Mouse (Mus musculus) forebrain, embryonic 14.5 days (tissue): Measurements from ENCODE around the gene Lat2. TPM values are rescaled to one million over a fixed set of nuclear protein-coding genes. Genes with fewer than 3 reads are reported as not detected.
A peak's percentile ranks its signal among the peaks of the same experiment; 100 is the strongest.
"Not testable (repeated sequence)": the region's sequence is repeated elsewhere in the genome, so short reads cannot be mapped to it uniquely, and the experiment has no call there.

Experiments
- ATAC-seq: fragments of 200-750 bp; cut with Nextera tagmentation; 2 replicates; pipeline ENCODE4 v1.8.0; 2017; ENCODE audit warnings: mild to moderate bottlenecking, moderate library complexity
- DNase-seq: peaks from one replicate; pipeline ENCODE4 v3.0.0-alpha.2; 2015; ENCODE audit warnings: low spot score
- H3K27ac ChIP-seq: fragments of 300-500 bp; sonication (generic); 2 replicates; pipeline ENCODE4 v1.5.1; 2014; ENCODE audit warnings: low read depth, mild to moderate bottlenecking, control low read depth, low read length, moderate library complexity
- H3K27me3 ChIP-seq: fragments of 300-500 bp; sonication (generic); replicated peaks from 2 replicates; pipeline ENCODE4 v1.6.1; 2014; ENCODE audit warnings: low read length, control low read depth, mixed read lengths; ENCODE audit not compliant: control insufficient read depth, insufficient read depth
- H3K36me3 ChIP-seq: fragments of 300-500 bp; sonication (generic); 2 replicates; pipeline ENCODE4 v1.6.1; 2014; ENCODE audit warnings: low read length, control low read depth; ENCODE audit not compliant: control insufficient read depth, insufficient read depth
- H3K4me1 ChIP-seq: fragments of 300-500 bp; sonication (generic); 2 replicates; pipeline ENCODE4 v1.6.1; 2014; ENCODE audit warnings: antibody characterized with exemption, low read length, control low read depth; ENCODE audit not compliant: control insufficient read depth, insufficient read depth
- H3K4me2 ChIP-seq: fragments of 300-500 bp; sonication (generic); 2 replicates; pipeline ENCODE4 v1.6.1; 2014; ENCODE audit warnings: mild to moderate bottlenecking, control low read depth, low read length
- H3K4me3 ChIP-seq: fragments of 300-500 bp; sonication (generic); 2 replicates; pipeline ENCODE4 v1.5.1; 2014; ENCODE audit warnings: low read depth, low read length, control low read depth
- H3K9ac ChIP-seq: fragments of 300-500 bp; sonication (generic); 2 replicates; pipeline ENCODE4 v1.6.1; 2014; ENCODE audit warnings: mild to moderate bottlenecking, low read length, control low read depth, moderate library complexity
- H3K9me3 ChIP-seq: fragments of 300-500 bp; sonication (generic); replicated peaks from 2 replicates; pipeline ENCODE4 v1.6.1; 2016; ENCODE audit warnings: low read length, control low read depth, mixed read lengths; ENCODE audit not compliant: control insufficient read depth
- WGBS: fragments of 180-500 bp; shearing (Covaris S2); extraction: QIAGEN DNeasy Blood & Tissue Kit; methylation state at CpG from one replicate; pipeline ENCODE4 v1.1.7; 2014; 5-methylcytosine and 5-hydroxymethylcytosine counted together
- polyA plus RNA-seq: library from polyadenylated mRNA; unstranded; fragments of >200 nt; fragmentation: Nextera tagmentation; extraction: Ambion mirVana; gene quantifications from 2 replicates; pipeline ENCODE4 v1.2.1, GENCODE M21; 2014

Gene Lat2
- 0.99 and 1.6 TPM in 2 replicates for polyA plus RNA-seq

GRCm38 (mm10) chr5:134614802-134615201 is at the start of gene Lat2:
Gene Lat2 (minus strand): TSS chr5:134615025.
- no peak within 1 kb of the TSS for H3K4me2 ChIP-seq
- H3K4me3 ChIP-seq, result no peak within 1 kb of the TSS
- no peak for ATAC-seq
- no peaks in the 10 kb centered on the region for H3K27me3 ChIP-seq
- no peaks in the 10 kb centered on the region for H3K4me1 ChIP-seq
- no peak within 1 kb of the TSS for H3K27ac ChIP-seq
- 86% methylated on average over 7 of the region's 7 CpGs for WGBS
- H3K9me3 ChIP-seq, result no peaks in the 10 kb centered on the region
- peaks cover 36% of the 10 kb centered on the region for H3K36me3 ChIP-seq
- no peak for DNase-seq
- no peak within 1 kb of the TSS for H3K9ac ChIP-seq

GRCm38 (mm10) chr5:134656708-134657107 is 41.9 kb upstream of the Lat2 start:
- Histone ChIP-seq H3K27me3 (no peaks in the 10 kb centered on the region), H3K9me3 (no peaks in the 10 kb centered on the region), H3K4me2 (no peak overlapping the region), H3K4me3 (no peak overlapping the region), H3K36me3 (peaks cover 53% of the 10 kb centered on the region), H3K4me1 (no peaks in the 10 kb centered on the region), H3K27ac (no peak overlapping the region), H3K9ac (no peak overlapping the region)
- ATAC-seq, result no peak
- WGBS, result 85% methylated on average over 4 of the region's 4 CpGs
- no peak for DNase-seq

- H3K27ac ChIP-seq, result peak overlapping the region; percentile 21; the same call in 1 of the 2 replicates
- no peaks in the 10 kb centered on the region for H3K4me1 ChIP-seq
- ATAC-seq, result 0 out of 2 replicates have a peak, but pooled peaks have one; percentile 42
- no peaks in the 10 kb centered on the region for H3K27me3 ChIP-seq
- H3K4me3 ChIP-seq, result no peak overlapping the region
- no peak overlapping the region for H3K4me2 ChIP-seq
- 47% methylated on average over 7 of the region's 7 CpGs for WGBS
- no peak overlapping the region; the same call in 1 of the 2 replicates for H3K9ac ChIP-seq
- H3K36me3 ChIP-seq, result peaks cover 8% of the 10 kb centered on the region
- peak; percentile 68 for DNase-seq
- no peaks in the 10 kb centered on the region for H3K9me3 ChIP-seq
Measured at GRCm38 (mm10) chr5:134652015-134652414, 37.2 kb upstream of the Lat2 start.

DNA sequence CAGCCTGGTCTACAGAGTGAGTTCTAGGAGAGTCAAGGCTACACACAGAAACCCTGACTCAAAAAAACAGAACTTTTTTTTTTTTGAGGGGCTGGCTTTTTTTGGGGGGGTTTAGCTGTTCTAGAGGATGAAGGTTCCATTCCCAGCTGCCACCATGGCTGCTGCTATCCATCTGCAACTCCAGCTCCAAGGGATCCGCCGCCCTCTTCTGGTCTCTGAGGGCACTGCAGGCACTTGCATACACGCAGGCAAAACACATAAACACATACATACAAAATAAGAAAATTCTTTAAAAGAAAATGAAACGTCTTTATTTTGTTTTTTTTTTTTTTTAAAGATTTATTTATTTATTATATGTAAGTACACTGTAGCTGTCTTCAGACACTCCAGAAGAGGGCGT is 36.1 kb upstream of the Lat2 start:
- H3K9ac ChIP-seq, result no peak overlapping the region
- no peaks in the 10 kb centered on the region for H3K36me3 ChIP-seq
- no peaks in the 10 kb centered on the region for H3K27me3 ChIP-seq
- no peaks in the 10 kb centered on the region for H3K9me3 ChIP-seq
- H3K27ac ChIP-seq, result no peak overlapping the region
- DNase-seq, result peak; percentile 38
- 54% methylated on average over 4 of the region's 5 CpGs for WGBS
- H3K4me1 ChIP-seq, result no peaks in the 10 kb centered on the region
- H3K4me3 ChIP-seq, result no peak overlapping the region
- H3K4me2 ChIP-seq, result no peak overlapping the region
- no peak for ATAC-seq

GRCm38 (mm10) chr5:134648976-134649375 is 34.2 kb upstream of the Lat2 start:
- not testable (repeated sequence) for H3K4me1 ChIP-seq, H3K4me3 ChIP-seq, ATAC-seq, H3K4me2 ChIP-seq, H3K27ac ChIP-seq, H3K9ac ChIP-seq, H3K36me3 ChIP-seq, H3K9me3 ChIP-seq, H3K27me3 ChIP-seq, DNase-seq
- 86% methylated on average over 2 of the region's 4 CpGs for WGBS

GRCm38 (mm10) chr5:134647394-134647793 is 32.6 kb upstream of the Lat2 start:
- no peak for DNase-seq
- Histone ChIP-seq H3K36me3 (no peaks in the 10 kb centered on the region), H3K27ac (no peak overlapping the region), H3K9me3 (no peaks in the 10 kb centered on the region), H3K4me3 (no peak overlapping the region), H3K27me3 (no peaks in the 10 kb centered on the region), H3K4me2 (no peak overlapping the region), H3K9ac (no peak overlapping the region), H3K4me1 (no peaks in the 10 kb centered on the region)
- ATAC-seq, result no peak
- WGBS, result 92% methylated on average over 2 of the region's 2 CpGs

DNA sequence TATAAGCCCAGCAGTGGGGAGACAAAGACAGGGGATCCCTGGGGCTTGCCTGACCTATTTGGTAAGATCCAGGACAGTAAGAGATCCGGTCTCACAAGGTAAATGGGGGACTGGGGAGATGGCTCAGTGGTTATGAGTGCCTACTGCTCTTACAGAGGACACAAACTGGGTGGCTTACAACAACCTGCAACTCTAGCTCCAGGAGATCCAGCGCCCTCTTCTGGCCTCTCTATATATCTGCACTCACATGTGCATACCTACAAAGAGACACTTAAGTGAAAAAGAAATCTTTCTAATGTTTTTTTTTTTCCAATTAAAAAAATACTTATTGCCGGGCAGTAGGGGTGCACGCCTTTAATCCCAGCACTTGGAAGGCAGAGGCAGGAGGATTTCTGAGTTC is 31.6 kb upstream of the Lat2 start:
- no peaks in the 10 kb centered on the region for H3K9me3 ChIP-seq
- no peaks in the 10 kb centered on the region for H3K27me3 ChIP-seq
- no peak overlapping the region for H3K4me3 ChIP-seq
- H3K36me3 ChIP-seq, result no peaks in the 10 kb centered on the region
- ATAC-seq (no peak), DNase-seq (no peak)
- WGBS, result 73% methylated on average over 4 of the region's 4 CpGs
- no peak overlapping the region for H3K27ac ChIP-seq
- H3K4me2 ChIP-seq, result no peak overlapping the region
- H3K9ac ChIP-seq, result no peak overlapping the region
- no peaks in the 10 kb centered on the region for H3K4me1 ChIP-seq

DNA sequence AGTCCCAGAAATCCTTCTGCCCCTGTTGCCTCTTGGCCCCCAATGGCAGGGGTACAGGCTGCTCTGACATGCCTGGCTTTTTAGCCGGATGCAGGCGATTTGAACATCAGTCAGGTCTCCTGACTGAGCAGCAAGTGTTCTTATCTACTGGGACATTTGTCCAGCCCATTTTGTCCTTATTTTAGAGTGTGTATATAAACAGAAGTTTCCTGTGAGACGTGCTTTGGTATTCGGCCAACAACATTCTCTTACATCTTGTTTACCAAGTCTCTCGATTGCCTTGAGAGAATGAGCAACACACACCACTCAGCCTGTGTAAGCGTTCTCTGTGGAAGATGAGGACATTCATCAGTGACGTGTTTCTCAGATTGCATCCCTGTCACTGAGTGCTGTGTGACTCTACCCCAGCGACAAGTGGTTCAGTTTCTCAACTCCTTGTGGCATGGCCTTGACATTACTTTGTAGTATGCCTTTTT is 29.9 kb upstream of the Lat2 start:
- Histone ChIP-seq H3K27me3 (no peaks in the 10 kb centered on the region), H3K4me1 (no peaks in the 10 kb centered on the region), H3K36me3 (no peaks in the 10 kb centered on the region), H3K9me3 (no peaks in the 10 kb centered on the region), H3K4me2 (no peak overlapping the region), H3K27ac (no peak overlapping the region), H3K4me3 (no peak overlapping the region), H3K9ac (no peak overlapping the region)
- DNase-seq (peak; percentile 18), ATAC-seq (no peak)
- 79% methylated on average over 8 of the region's 8 CpGs for whole genome bisulfite sequencing

GRCm38 (mm10) chr5:134644121-134644520 is 29.3 kb upstream of the Lat2 start:
- ATAC-seq (no peak), DNase-seq (no peak)
- Histone ChIP-seq H3K27ac (no peak overlapping the region), H3K36me3 (no peaks in the 10 kb centered on the region), H3K27me3 (no peaks in the 10 kb centered on the region), H3K9me3 (no peaks in the 10 kb centered on the region), H3K4me3 (no peak overlapping the region), H3K4me2 (no peak overlapping the region), H3K9ac (no peak overlapping the region), H3K4me1 (no peaks in the 10 kb centered on the region)
- WGBS, result 83% methylated on average over 1 of the region's 1 CpGs
